Mouse (Mus musculus): ENCODE measurements around the gene Dlg2.

- TF ChIP-seq CTCF (conservative IDR thresholded peaks at IDR 0.05; ENCODE audit: low read length) (no peak), NANOG (IDR thresholded peaks at IDR 0.05; ENCODE audit: borderline replicate concordance, low read length) (no peak), POU5F1 (IDR thresholded peaks at IDR 0.05; ENCODE audit: borderline replicate concordance, low read length) (no peak)
Observed at GRCm38 (mm10) chr7:91653033-91653432, 1176.6 kb downstream of the Dlg2 start.
